Mouse (Mus musculus) liver, embryonic 13.5 days (tissue): ENCODE measurements around the gene Zfp488. TPM values are rescaled to one million over a fixed set of nuclear protein-coding genes. Genes with fewer than 3 reads are reported as not detected.

Experiments used
- ATAC-seq: fragments of 200-750 bp; cut with Nextera tagmentation; 2 replicates; pipeline ENCODE4 v1.8.0; 2017; ENCODE audit warnings: low read depth, mild to moderate bottlenecking, moderate number of reproducible peaks, moderate library complexity
- DNase-seq: peaks from one replicate; pipeline ENCODE4 v3.0.0; 2022
- H3K27ac ChIP-seq: fragments of 300-500 bp; sonication (generic); 2 replicates; pipeline ENCODE4 v1.5.1; 2015; ENCODE audit warnings: moderate library complexity, mild to moderate bottlenecking, inconsistent platforms
- H3K27me3 ChIP-seq: fragments of 300-500 bp; sonication (generic); 2 replicates; pipeline ENCODE4 v1.6.1; 2015; ENCODE audit warnings: mild to moderate bottlenecking, inconsistent platforms
- H3K36me3 ChIP-seq: fragments of 300-500 bp; sonication (generic); 2 replicates; pipeline ENCODE4 v1.6.1; 2015; ENCODE audit warnings: mild to moderate bottlenecking, inconsistent platforms
- H3K4me1 ChIP-seq: fragments of 300-500 bp; sonication (generic); replicated peaks from 2 replicates; pipeline ENCODE4 v1.6.1; 2015; ENCODE audit warnings: inconsistent platforms
- H3K4me2 ChIP-seq: fragments of 300-500 bp; sonication (generic); 2 replicates; pipeline ENCODE4 v1.6.1; 2015; ENCODE audit warnings: inconsistent platforms, mild to moderate bottlenecking, moderate library complexity
- H3K4me3 ChIP-seq: fragments of 300-500 bp; sonication (generic); replicated peaks from 2 replicates; pipeline ENCODE4 v1.5.1; 2015; ENCODE audit warnings: mild to moderate bottlenecking, inconsistent platforms
- H3K9ac ChIP-seq: fragments of 300-500 bp; sonication (generic); 2 replicates; pipeline ENCODE4 v1.6.1; 2015; ENCODE audit warnings: mild to moderate bottlenecking, inconsistent platforms
- H3K9me3 ChIP-seq: fragments of 300-500 bp; sonication (generic); replicated peaks from 2 replicates; pipeline ENCODE4 v1.6.1; 2016; ENCODE audit warnings: inconsistent platforms
- whole genome bisulfite sequencing: fragments of 180-500 bp; shearing (Covaris S2); methylation state at CpG from one replicate; pipeline ENCODE4 v1.1.7; 2015; ENCODE audit not compliant: insufficient replicate concordance; 5-methylcytosine and 5-hydroxymethylcytosine counted together
- polyA plus RNA-seq: library from polyadenylated mRNA; unstranded; fragments of >200 nt; fragmentation: Nextera tagmentation; extraction: Ambion mirVana; gene quantifications from 2 replicates; pipeline ENCODE4 v1.2.1, GENCODE M21; 2015

The Zfp488 gene
- not detected in 2 replicates for polyA plus RNA-seq

GRCm38 (mm10) chr14:33978604-33979059 lies at the start of gene Zfp488:
Gene Zfp488 (minus strand): TSS chr14:33978764.
- ATAC-seq (no peak), DNase-seq (no peak)
- no peaks in the 10 kb centered on the region for H3K4me1 ChIP-seq
- H3K4me3 ChIP-seq = peak within 1 kb of the TSS; percentile 19; the same call in 1 of the 2 replicates
- H3K27me3 ChIP-seq = peaks cover 18% of the 10 kb centered on the region
- 5% methylated on average over 25 of the region's 25 CpGs for WGBS
- peak within 1 kb of the TSS; percentile 32 for H3K4me2 ChIP-seq
- no peak within 1 kb of the TSS for H3K27ac ChIP-seq
- no peaks in the 10 kb centered on the region for H3K36me3 ChIP-seq
- no peaks in the 10 kb centered on the region for H3K9me3 ChIP-seq
- H3K9ac ChIP-seq = no peak within 1 kb of the TSS

DNA sequence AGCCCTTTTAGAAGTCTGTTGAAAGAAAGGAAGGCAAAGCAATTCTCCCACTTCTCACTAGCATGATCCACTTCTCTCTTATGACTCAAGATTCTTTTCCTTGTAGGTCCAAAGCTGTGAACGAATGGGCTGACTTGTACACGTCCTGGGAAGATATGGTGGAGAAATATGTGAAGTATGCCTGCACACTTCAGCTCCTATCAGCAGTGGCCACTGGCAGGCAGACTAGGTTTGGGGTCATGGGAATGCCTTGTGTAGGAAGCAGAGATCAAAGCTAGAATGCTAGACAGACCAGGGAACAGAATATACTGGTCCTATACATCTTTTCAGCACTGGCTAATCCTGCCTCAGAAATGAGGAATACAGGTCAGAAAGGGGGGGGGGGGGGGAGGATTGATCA lies 48.1 kb upstream of the Zfp488 start:
- no peak for ATAC-seq
- no peak for DNase-seq
- no peak overlapping the region for H3K27ac ChIP-seq
- H3K36me3 ChIP-seq = no peaks in the 10 kb centered on the region
- H3K27me3 ChIP-seq = no peaks in the 10 kb centered on the region
- no peak overlapping the region for H3K4me2 ChIP-seq
- no peak overlapping the region for H3K9ac ChIP-seq
- 34% methylated on average over 2 of the region's 2 CpGs for WGBS
- H3K4me1 ChIP-seq = no peaks in the 10 kb centered on the region
- no peak overlapping the region for H3K4me3 ChIP-seq
- no peaks in the 10 kb centered on the region for H3K9me3 ChIP-seq

DNA sequence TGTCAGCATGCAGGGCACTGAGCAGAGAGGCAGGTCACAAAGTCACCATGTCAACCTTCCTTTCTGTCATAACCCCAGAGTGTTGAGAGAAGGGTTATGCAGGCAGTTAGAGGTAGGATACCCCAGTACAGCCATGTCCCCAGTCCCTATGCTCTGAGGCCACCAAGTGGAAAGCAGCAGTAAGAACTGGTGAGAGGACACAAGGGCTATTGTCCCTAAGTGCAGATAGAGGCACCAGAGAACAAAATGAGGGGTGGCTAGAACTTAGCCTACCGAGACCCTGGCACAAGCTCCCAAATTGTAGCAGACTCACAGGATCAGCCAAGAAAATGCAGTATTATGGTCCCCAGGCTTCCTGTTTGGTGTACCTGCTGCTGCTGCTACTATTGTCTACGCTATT lies 38.4 kb upstream of the Zfp488 start:
- Histone ChIP-seq H3K4me3 (no peak overlapping the region), H3K4me2 (no peak overlapping the region), H3K36me3 (no peaks in the 10 kb centered on the region), H3K27me3 (no peaks in the 10 kb centered on the region), H3K4me1 (no peaks in the 10 kb centered on the region), H3K27ac (no peak overlapping the region), H3K9ac (no peak overlapping the region), H3K9me3 (no peaks in the 10 kb centered on the region)
- WGBS = 65% methylated on average over 2 of the region's 2 CpGs
- DNase-seq (no peak), ATAC-seq (no peak)

GRCm38 (mm10) chr14:34016381-34016780 lies 37.8 kb upstream of the Zfp488 start, which contains the start of gene Gm5460:
Gene Gm5460 (plus strand): TSS chr14:34016758.
- Histone ChIP-seq H3K36me3 (no peaks in the 10 kb centered on the region), H3K9ac (no peak within 1 kb of the TSS), H3K27ac (no peak within 1 kb of the TSS), H3K9me3 (no peaks in the 10 kb centered on the region), H3K27me3 (no peaks in the 10 kb centered on the region), H3K4me3 (no peak within 1 kb of the TSS), H3K4me2 (no peak within 1 kb of the TSS), H3K4me1 (no peaks in the 10 kb centered on the region)
- ATAC-seq = no peak
- WGBS = 80% methylated on average over 4 of the region's 4 CpGs
- no peak for DNase-seq

DNA sequence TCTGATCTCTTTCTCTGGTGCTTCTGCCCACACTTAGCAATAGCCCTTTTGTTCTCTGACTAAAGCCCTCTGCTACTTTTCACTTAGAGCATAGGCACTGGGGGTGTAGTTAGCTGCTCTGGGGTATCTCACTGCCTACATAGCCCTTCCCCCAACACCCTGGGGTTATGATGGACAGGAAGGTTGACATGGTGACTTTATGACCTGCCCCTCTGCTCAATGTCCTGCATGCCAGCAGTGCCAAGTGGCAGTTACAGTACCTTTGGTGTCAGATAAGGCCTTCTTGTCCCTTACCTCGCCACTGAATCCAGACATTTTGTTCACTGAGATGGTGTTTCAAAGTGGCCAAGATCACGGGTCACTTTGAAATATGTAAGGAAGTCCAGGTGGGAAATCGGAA lies 36.5 kb upstream of the Zfp488 start, which contains the start of gene Gm30083:
Gm30083 (minus strand) TSS at position 120 of the 400 bp plus-strand sequence.
- Histone ChIP-seq H3K4me3 (no peak within 1 kb of the TSS), H3K9ac (no peak within 1 kb of the TSS), H3K9me3 (no peaks in the 10 kb centered on the region), H3K4me1 (no peaks in the 10 kb centered on the region), H3K27me3 (no peaks in the 10 kb centered on the region), H3K4me2 (no peak within 1 kb of the TSS), H3K27ac (no peak within 1 kb of the TSS), H3K36me3 (no peaks in the 10 kb centered on the region)
- WGBS = 54% methylated on average over 3 of the region's 3 CpGs
- DNase-seq (no peak), ATAC-seq (no peak)

DNA sequence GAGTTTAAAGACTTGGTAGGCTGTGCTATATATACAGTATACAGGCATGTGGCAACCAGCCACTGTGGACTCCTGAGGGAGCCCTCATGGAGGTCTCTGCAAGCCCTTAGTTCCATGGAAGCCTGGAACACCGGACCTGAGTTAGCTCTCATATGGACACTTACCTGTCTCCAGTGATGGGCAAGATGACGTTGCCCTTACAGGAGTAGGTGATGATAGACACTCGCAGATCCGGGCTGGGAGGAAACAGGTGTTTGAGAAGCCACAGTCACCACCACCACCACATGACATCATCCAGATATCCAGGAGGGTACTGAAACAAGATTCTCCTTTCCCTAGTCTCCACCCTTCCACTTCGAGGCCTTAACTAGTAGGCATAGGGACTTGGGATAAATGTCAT lies 23.8 kb upstream of the Zfp488 start:
- Histone ChIP-seq H3K27me3 (no peaks in the 10 kb centered on the region), H3K36me3 (no peaks in the 10 kb centered on the region), H3K4me3 (no peak overlapping the region), H3K4me2 (no peak overlapping the region), H3K27ac (no peak overlapping the region), H3K9ac (no peak overlapping the region), H3K9me3 (no peaks in the 10 kb centered on the region), H3K4me1 (no peaks in the 10 kb centered on the region)
- ATAC-seq (no peak), DNase-seq (no peak)
- 58% methylated on average over 5 of the region's 5 CpGs for WGBS

GRCm38 (mm10) chr14:34001445-34001844 lies 22.9 kb upstream of the Zfp488 start:
- DNase-seq (no peak), ATAC-seq (no peak)
- no peaks in the 10 kb centered on the region for H3K27me3 ChIP-seq
- no peak overlapping the region for H3K9ac ChIP-seq
- H3K27ac ChIP-seq = no peak overlapping the region
- H3K4me2 ChIP-seq = no peak overlapping the region
- no peaks in the 10 kb centered on the region for H3K4me1 ChIP-seq
- no peaks in the 10 kb centered on the region for H3K9me3 ChIP-seq
- no peak overlapping the region for H3K4me3 ChIP-seq
- H3K36me3 ChIP-seq = no peaks in the 10 kb centered on the region

DNA sequence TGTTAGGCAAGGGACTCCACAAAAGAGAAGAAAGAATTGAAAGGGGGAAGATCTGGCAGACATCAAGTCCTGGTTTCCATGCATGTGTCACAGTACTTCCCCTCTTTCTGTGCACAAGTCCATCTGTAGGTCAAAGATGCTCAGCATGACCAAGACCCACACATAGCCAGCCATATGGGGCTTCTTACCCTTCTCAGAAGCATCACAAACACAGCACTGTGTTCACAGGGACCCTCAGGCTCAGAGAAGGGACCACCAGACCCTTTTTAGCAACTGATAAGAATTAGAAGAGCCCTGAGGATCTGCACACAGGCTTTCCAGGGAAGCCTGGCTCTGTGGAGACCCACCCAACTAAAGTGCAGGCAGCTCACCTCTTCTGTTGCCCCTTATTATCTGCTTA lies 21.5 kb upstream of the Zfp488 start:
- ATAC-seq = no peak
- no peak overlapping the region for H3K9ac ChIP-seq
- H3K4me3 ChIP-seq = no peak overlapping the region
- H3K27ac ChIP-seq = no peak overlapping the region
- DNase-seq = no peak
- H3K4me1 ChIP-seq = no peaks in the 10 kb centered on the region
- H3K4me2 ChIP-seq = no peak overlapping the region
- H3K9me3 ChIP-seq = no peaks in the 10 kb centered on the region
- H3K36me3 ChIP-seq = no peaks in the 10 kb centered on the region
- H3K27me3 ChIP-seq = no peaks in the 10 kb centered on the region

GRCm38 (mm10) chr14:33997427-33997826 lies 18.9 kb upstream of the Zfp488 start:
- Histone ChIP-seq H3K9ac (no peak overlapping the region), H3K36me3 (no peaks in the 10 kb centered on the region), H3K4me1 (no peaks in the 10 kb centered on the region), H3K9me3 (no peaks in the 10 kb centered on the region), H3K27me3 (no peaks in the 10 kb centered on the region), H3K4me2 (no peak overlapping the region), H3K4me3 (no peak overlapping the region), H3K27ac (no peak overlapping the region)
- DNase-seq = no peak
- no peak for ATAC-seq
- 52% methylated on average over 6 of the region's 6 CpGs for WGBS

DNA sequence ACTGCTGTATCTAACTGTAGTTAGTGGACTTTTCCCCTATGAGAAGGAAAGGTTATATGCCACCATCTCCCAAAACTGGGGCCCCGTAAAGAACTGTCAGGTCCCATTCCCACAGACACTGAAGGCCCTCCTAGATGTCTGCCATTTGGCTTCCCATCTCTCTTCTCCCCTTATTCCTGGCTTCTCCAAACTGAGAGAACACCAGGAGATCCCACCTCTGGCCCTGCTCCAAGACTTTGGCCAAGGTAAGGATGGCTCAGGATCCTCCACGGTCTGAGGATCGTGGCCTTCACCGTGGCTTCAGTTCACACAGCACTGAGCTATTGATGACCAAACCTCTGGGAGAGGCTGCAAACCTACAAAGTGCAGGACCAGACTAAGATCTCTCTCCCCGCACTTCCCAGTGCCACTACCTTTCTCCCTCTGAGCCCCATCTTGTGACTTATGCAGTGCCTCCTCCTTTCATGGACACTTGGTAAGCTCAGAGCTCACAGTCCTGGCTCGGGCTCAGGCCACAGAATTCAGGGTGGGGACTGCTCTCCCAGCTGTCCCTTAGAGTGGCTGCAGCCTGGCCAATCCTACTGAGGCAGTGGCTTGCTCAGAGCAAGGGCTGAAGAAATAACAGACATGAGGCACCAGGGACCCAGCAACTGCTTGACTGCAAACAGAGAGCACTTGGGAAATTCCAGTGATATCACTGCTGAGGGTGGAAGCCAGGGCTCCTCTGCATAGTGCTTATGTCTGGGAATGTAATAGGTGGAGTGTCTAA lies 15.1 kb upstream of the Zfp488 start:
- Histone ChIP-seq H3K27me3 (no peaks in the 10 kb centered on the region), H3K4me3 (no peak overlapping the region), H3K36me3 (no peaks in the 10 kb centered on the region), H3K4me2 (no peak overlapping the region), H3K9ac (no peak overlapping the region), H3K4me1 (no peaks in the 10 kb centered on the region), H3K27ac (no peak overlapping the region), H3K9me3 (no peaks in the 10 kb centered on the region)
- DNase-seq = no peak
- ATAC-seq = no peak
- 63% methylated on average over 6 of the region's 6 CpGs for WGBS

GRCm38 (mm10) chr14:33993051-33993450 lies 14.5 kb upstream of the Zfp488 start:
- no peak overlapping the region for H3K27ac ChIP-seq
- no peak overlapping the region for H3K4me3 ChIP-seq
- WGBS = 63% methylated on average over 9 of the region's 9 CpGs
- H3K4me2 ChIP-seq = no peak overlapping the region
- no peaks in the 10 kb centered on the region for H3K4me1 ChIP-seq
- no peaks in the 10 kb centered on the region for H3K27me3 ChIP-seq
- H3K9me3 ChIP-seq = no peaks in the 10 kb centered on the region
- H3K9ac ChIP-seq = no peak overlapping the region
- no peak for DNase-seq
- no peaks in the 10 kb centered on the region for H3K36me3 ChIP-seq
- ATAC-seq = no peak

DNA sequence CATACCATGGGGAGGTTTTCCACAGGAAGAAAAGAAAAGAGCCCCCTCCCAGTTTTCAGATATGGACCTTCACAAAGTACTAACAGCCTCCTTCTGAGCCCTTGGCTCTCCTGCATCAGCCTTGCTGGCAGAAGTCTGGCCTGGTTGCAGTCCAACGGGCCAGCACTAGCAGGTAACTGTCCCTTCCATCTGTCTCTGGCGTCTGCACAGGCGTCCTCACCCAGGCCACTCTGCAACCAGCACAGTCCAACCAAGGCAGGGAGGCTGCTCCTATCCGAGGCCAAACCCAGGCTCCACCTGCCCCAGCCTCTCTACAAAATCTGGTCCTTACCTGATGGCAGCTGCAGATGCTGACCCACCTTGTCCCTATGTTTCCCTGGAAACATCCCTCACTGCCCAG lies 13.4 kb upstream of the Zfp488 start:
- no peaks in the 10 kb centered on the region for H3K27me3 ChIP-seq

More for the DNA sequence above, 13.4 kb upstream of the Zfp488 start:
- DNase-seq (no peak), ATAC-seq (no peak)
- Histone ChIP-seq H3K36me3 (no peaks in the 10 kb centered on the region), H3K27ac (no peak overlapping the region), H3K9ac (no peak overlapping the region), H3K4me1 (no peaks in the 10 kb centered on the region), H3K9me3 (no peaks in the 10 kb centered on the region), H3K4me2 (no peak overlapping the region), H3K4me3 (no peak overlapping the region)
- 60% methylated on average over 4 of the region's 4 CpGs for WGBS
